Mouse (Mus musculus): ENCODE data around the gene Ppp1ca. TPM values are rescaled to one million over a fixed set of nuclear protein-coding genes. Genes with fewer than 3 reads are reported as not detected.

Gene Ppp1ca
- total RNA-seq (2023), result 377 to 398 TPM (median 383 TPM) in 4 replicates

GRCm38 (mm10) chr19:4191528-4192250 lies at the start of gene Ppp1ca:
Ppp1ca (plus strand) TSS chr19:4192065.

GRCm38 (mm10) chr19:4143759-4144268 lies 48.1 kb upstream of the Ppp1ca start, which contains the start of gene Cabp4:
Cabp4 (minus strand) TSS chr19:4144033.

GRCm38 (mm10) chr19:4148491-4148806 lies 43.4 kb upstream of the Ppp1ca start, which contains the start of gene Coro1b:
Coro1b (plus strand) TSS chr19:4148619.

GRCm38 (mm10) chr19:4153232-4153654 lies 38.6 kb upstream of the Ppp1ca start, which contains the start of gene Ptprcap:
Ptprcap (plus strand) TSS chr19:4153604.

GRCm38 (mm10) chr19:4162646-4163542 lies 29.0 kb upstream of the Ppp1ca start, which contains the start of gene Rps6kb2:
Rps6kb2 (minus strand) TSS chr19:4163354.

GRCm38 (mm10) chr19:4175368-4175947 lies 16.4 kb upstream of the Ppp1ca start, which contains the start of gene Carns1:
Carns1 (minus strand) TSS chr19:4175479.

GRCm38 (mm10) chr19:4190831-4191334 lies 982 bp upstream of the Ppp1ca start, which contains the start of gene Tbc1d10c:
Tbc1d10c (minus strand) TSS chr19:4191284.

GRCm38 (mm10) chr19:4201291-4201909 lies 9.5 kb downstream of the Ppp1ca start, which contains the start of gene Rad9a:
Rad9a (minus strand) TSS chr19:4201662.

GRCm38 (mm10) chr19:4214071-4214770 lies 22.4 kb downstream of the Ppp1ca start, which contains the start of the genes Clcf1 and AC109138.7:
Clcf1 (plus strand) TSS chr19:4214238.
AC109138.7 (plus strand) TSS chr19:4214357.

GRCm38 (mm10) chr19:4231253-4232185 lies 39.7 kb downstream of the Ppp1ca start, which contains the start of gene Pold4:
Pold4 (plus strand) TSS chr19:4231899.

Other genes with a start within 250 kb of the Ppp1ca start
- gene Aldh3b3, start 233.4 kb upstream of the Ppp1ca start, total RNA-seq (2023), result 0.15 TPM in 1 of 4 replicates, not detected in the others
- gene Aldh3b2, start 219.7 kb upstream of the Ppp1ca start, total RNA-seq (2023), result 0.26 to 0.36 TPM in 2 of 4 replicates, not detected in the others
- not detected in 4 replicates for gene Acy3, start 205.5 kb upstream of the Ppp1ca start, total RNA-seq (2023)
- not detected in 4 replicates for gene Tbx10, start 199.3 kb upstream of the Ppp1ca start, total RNA-seq (2023)
- 16.1 to 21.0 TPM (median 19.8 TPM) in 4 replicates for gene Nudt8, start 191.5 kb upstream of the Ppp1ca start, total RNA-seq (2023)
- 3.1 to 6.8 TPM (median 4.0 TPM) in 4 replicates for gene Gm49405, start 191.4 kb upstream of the Ppp1ca start, total RNA-seq (2023)
- 7.1 to 12.1 TPM (median 10.4 TPM) in 4 replicates for gene Doc2g, start 188.8 kb upstream of the Ppp1ca start, total RNA-seq (2023)
- gene Ndufv1, start 179.3 kb upstream of the Ppp1ca start, total RNA-seq (2023), result 73.3 to 94.8 TPM (median 89.7 TPM) in 4 replicates
- 137 to 169 TPM (median 145 TPM) in 4 replicates for gene Gstp1, start 154.1 kb upstream of the Ppp1ca start, total RNA-seq (2023)
- gene Gstp2, start 146.0 kb upstream of the Ppp1ca start, total RNA-seq (2023), result 8.8 to 22.4 TPM (median 15.9 TPM) in 4 replicates
- not detected in 4 replicates for gene Gstp3, start 132.5 kb upstream of the Ppp1ca start, total RNA-seq (2023)
- gene Cabp2, start 110.5 kb upstream of the Ppp1ca start, total RNA-seq (2023), result not detected in 4 replicates
- 119 to 136 TPM (median 129 TPM) in 4 replicates for gene Cdk2ap2, start 94.9 kb upstream of the Ppp1ca start, total RNA-seq (2023)
- 195 to 200 TPM (median 198 TPM) in 4 replicates for gene Pitpnm1, start 92.1 kb upstream of the Ppp1ca start, total RNA-seq (2023)
- 95.2 to 103 TPM (median 98.9 TPM) in 4 replicates for gene Aip, start 66.2 kb upstream of the Ppp1ca start, total RNA-seq (2023)
- 0.14 to 0.31 TPM (median 0.27 TPM) in 3 of 4 replicates, not detected in the other for gene Gpr152, start 52.3 kb upstream of the Ppp1ca start, total RNA-seq (2023)
- gene Cabp4, start 48.0 kb upstream of the Ppp1ca start, total RNA-seq (2023), result 0.88 to 1.4 TPM (median 1.2 TPM) in 4 replicates
- 129 to 166 TPM (median 137 TPM) in 4 replicates for gene Coro1b, start 43.4 kb upstream of the Ppp1ca start, total RNA-seq (2023)
- gene Ptprcap, start 38.5 kb upstream of the Ppp1ca start, total RNA-seq (2023), result 341 to 368 TPM (median 348 TPM) in 4 replicates
- 50.3 to 55.6 TPM (median 50.9 TPM) in 4 replicates for gene Rps6kb2, start 28.7 kb upstream of the Ppp1ca start, total RNA-seq (2023)
- gene Carns1, start 16.6 kb upstream of the Ppp1ca start, total RNA-seq (2023), result 93.0 to 107 TPM (median 97.9 TPM) in 4 replicates
- 255 to 266 TPM (median 262 TPM) in 4 replicates for gene Tbc1d10c, start 781 bp upstream of the Ppp1ca start, total RNA-seq (2023)
- 51.5 to 59.3 TPM (median 55.6 TPM) in 4 replicates for gene Rad9a, start 9.6 kb downstream of the Ppp1ca start, total RNA-seq (2023)
- gene Clcf1, start 22.2 kb downstream of the Ppp1ca start, total RNA-seq (2023), result 141 to 150 TPM (median 148 TPM) in 4 replicates
- 5.9 TPM in 1 of 4 replicates, not detected in the others for gene AC109138.7, start 22.3 kb downstream of the Ppp1ca start, total RNA-seq (2023)
- 206 to 223 TPM (median 211 TPM) in 4 replicates for gene Pold4, start 39.8 kb downstream of the Ppp1ca start, total RNA-seq (2023)
- 26.5 to 33.7 TPM (median 27.9 TPM) in 4 replicates for gene Ssh3, start 77.1 kb downstream of the Ppp1ca start, total RNA-seq (2023)
- 26.4 to 33.1 TPM (median 28.4 TPM) in 4 replicates for gene Ankrd13d, start 91.1 kb downstream of the Ppp1ca start, total RNA-seq (2023)
- 529 to 561 TPM (median 549 TPM) in 4 replicates for gene Grk2, start 114.2 kb downstream of the Ppp1ca start, total RNA-seq (2023)
- 224 to 243 TPM (median 232 TPM) in 4 replicates for gene Kdm2a, start 206.2 kb downstream of the Ppp1ca start, total RNA-seq (2023)
- 0.81 to 1.6 TPM (median 1.6 TPM) in 3 of 4 replicates, not detected in the other for gene Rhod, start 247.4 kb downstream of the Ppp1ca start, total RNA-seq (2023)

Data from B cell, adult 62 days (primary cell).